Mouse (Mus musculus): Measurements from ENCODE around the gene Cbfb. TPM values are rescaled to one million over a fixed set of nuclear protein-coding genes. Genes with fewer than 3 reads are reported as not detected.
"Not testable (repeated sequence)": the region's sequence is repeated elsewhere in the genome, so short reads cannot be mapped to it uniquely, and the experiment has no call there.

Gene Cbfb
- total RNA-seq, 2 experiments from 2014 or later = 19.6 to 21.7 TPM

GRCm38 (mm10) chr8:105182201-105182600 is 11.7 kb downstream of the Cbfb start:
- DNase-seq = no peak

DNA sequence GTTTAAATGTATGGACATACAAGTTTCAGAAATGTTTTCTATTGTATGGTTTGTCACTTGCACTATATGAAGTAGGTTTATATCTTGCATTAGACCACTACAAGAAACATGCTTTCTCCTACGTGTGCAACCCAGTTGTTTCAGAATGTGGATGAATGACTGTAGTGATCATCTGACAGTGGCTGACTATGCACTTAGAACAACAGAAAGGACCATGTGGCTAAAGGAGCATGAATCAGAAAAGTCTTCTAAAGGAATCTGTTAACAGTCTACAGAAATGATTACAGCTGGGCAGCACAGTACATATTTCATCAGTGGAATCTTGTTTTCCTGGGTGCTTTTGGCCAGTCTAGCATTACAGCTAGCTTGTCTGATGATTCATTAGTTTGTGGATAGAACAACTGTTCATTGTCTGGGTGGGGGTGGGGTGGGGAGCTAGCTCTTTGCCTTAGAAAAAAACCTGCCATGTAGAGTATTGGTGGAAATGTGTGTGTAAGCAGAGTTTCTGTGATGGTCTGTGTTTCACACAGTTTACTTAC is 16.1 kb downstream of the Cbfb start:
- no peak for DNase-seq

DNA sequence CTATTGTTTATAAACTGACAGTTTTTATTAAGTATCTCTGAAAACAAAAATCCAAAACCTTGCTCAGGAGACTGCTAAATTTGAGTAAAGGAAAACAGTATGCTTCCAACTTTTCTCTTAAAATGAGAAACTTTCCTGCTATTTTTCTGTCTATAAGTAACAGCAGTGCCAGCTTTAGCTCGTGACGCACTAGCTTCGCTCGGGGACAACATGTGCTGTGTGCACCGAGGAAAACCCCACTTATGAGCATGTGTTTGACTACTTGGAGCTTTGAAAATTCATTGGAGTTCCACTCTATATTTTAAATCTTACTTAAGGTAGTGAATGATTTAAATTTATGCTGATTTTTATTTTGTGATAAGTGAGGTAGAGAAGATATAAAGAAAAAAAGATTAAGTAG is 21.7 kb downstream of the Cbfb start:
- no peak for DNase-seq

DNA sequence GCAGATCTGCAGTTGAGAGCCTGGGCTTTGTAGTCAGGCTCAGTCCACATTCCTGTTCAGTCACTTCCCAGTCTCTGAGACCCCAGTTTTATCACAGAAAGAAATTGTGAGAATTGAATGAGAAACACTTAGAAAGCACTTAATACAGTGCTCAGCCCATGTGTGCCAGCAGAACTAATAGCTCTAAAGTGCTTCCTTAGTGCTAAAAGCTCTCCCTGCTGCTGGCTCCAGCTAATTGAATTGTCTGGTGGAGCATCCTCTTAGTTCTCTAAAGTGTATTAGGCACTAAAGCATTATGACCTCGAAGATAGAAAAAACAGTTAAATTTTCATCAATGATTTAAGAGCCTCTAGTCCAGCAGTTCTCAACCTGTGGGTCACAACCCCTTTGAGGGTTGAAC is 35.3 kb downstream of the Cbfb start:
- DNase-seq = no peak

DNA sequence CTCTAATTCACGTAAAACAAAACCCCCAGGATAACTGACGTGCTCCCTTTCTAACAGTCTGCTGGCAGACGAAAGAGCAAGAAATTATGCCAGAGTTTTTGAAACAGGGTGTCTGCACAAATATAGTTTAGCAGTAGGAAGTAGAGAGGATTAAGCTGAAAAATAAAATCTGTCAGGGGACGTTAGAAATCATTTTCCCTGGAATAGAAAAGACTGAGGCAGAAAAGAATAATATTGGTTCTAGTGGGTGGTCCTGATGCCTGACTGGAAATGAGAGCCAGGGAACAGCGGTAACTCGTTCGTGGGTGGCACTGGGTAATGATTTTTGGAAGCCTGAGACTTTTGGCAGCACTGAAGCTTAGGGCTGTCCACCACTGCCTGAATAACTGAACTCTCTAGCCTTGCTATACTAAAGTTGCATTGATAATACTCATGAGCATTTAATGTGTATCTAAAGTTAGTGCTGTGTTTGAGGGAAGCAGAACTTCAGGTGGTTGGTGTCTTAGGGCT is 36.3 kb downstream of the Cbfb start:
- DNase-seq = no peak

- no peak for DNase-seq
Observed at GRCm38 (mm10) chr8:105207675-105208273, 37.3 kb downstream of the Cbfb start.

- no peak for DNase-seq
Observed at GRCm38 (mm10) chr8:105209153-105210110, 39.0 kb downstream of the Cbfb start.

- no peak for DNase-seq
Observed at GRCm38 (mm10) chr8:105214104-105214503, 43.6 kb downstream of the Cbfb start.

- peak; percentile 24 to 69 for DNase-seq
Observed at GRCm38 (mm10) chr8:105217926-105218522, 47.5 kb downstream of the Cbfb start.

DNA sequence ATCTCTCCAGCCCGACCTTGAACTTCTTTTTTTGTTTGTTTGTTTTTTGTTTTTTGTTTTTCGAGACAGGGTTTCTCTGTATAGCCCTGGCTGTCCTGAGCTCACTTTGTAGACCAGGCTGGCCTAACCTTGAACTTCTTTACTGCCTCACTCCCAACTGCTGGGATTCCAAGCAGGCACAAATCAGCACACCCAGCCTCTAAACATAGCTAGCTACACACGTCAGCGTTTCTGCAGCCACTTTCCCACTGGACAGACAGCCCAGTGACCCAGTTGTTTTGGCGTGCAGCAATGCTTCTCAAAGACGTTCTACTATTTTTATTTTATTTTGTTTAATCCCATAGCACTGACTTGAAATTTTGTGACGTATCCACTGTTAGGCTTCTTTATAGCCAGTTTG is 53.4 kb downstream of the Cbfb start:
- peak; percentile 21 to 30 for DNase-seq

GRCm38 (mm10) chr8:105224413-105225271 is 54.2 kb downstream of the Cbfb start, which contains the start of gene D230025D16Rik:
Gene D230025D16Rik (plus strand): TSS chr8:105225145.
- DNase-seq = peak; percentile 96 to 98

DNA sequence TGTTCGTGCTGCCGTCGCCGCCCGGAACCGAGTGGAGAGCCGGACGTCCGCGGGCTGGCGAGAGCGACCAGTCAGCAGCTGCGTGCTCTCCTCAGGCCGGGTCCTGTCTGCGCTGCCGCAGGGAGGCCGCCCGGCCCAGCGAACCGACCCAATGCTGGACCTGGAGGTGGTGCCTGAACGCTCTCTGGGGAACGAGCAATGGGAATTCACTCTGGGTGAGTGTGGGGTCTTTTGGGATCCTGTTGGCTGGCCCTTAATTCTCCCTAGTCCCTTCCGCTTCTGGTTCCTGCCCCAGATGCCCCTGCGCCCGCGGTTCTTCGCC is 54.8 kb downstream of the Cbfb start:
- no peak for DNase-seq

GRCm38 (mm10) chr8:105225917-105226316 is 55.4 kb downstream of the Cbfb start:
- no peak for DNase-seq

- no peak for DNase-seq
Observed at GRCm38 (mm10) chr8:105231503-105232320, 61.2 kb downstream of the Cbfb start.

- DNase-seq = not testable (repeated sequence)
Observed at GRCm38 (mm10) chr8:105232321-105232693, 61.8 kb downstream of the Cbfb start.

DNA sequence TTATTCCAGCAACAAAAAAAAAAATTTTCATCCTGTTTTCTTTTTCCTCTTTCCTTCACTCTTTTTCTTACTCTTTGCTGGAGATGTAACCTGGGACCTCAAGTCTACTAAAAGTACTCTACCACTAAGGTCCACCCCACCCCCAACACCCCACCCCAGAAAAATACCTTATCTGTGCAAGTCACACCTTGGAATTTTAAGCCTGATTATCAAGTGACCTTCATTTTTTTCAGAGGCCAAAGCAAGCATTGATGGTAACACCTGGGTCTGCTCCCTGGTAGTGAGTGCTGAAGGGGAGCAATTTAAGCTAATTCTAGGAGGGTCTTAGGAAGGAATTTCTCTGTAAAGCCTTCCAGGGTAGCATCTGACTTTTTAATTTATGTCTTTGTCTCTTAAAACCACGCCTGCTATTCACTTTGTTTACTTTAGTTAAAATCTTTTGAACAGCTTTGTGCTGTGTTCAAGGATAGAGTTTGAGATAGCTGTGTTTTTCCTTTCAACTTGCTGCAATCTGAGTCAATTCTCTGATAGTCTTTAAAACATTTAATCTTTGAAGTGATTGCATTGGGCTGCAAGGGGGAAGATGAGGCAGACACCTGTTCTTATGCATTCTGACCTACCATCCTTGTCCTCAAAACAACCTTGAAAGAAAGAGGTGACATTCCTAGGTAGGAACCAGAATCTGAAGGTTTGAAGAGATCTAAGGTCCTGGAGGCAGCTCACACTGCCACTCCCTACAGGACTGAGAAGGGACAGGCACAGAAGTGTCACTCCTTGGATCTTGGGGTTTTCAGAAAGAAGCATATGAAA is 62.9 kb downstream of the Cbfb start:
- no peak for DNase-seq

DNA sequence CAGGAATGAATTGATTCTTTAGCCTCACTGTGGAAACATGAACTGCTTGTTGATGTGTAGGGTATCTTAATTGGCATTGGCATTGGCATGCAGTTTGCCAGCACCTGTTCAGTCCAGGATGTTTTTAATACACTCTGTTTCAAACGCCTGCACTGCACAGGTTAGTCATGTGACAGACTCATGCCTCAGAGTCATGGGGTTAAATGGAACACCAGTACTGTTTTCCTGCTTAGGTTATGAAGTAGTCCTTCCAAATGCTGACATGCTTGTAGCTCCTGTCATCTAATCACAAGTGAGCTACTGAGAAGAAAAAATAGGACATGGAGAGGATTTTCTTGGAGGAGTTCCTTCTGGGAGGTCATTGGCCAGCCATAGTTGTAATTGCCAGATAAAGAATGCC is 64.7 kb downstream of the Cbfb start:
- no peak for DNase-seq

DNA sequence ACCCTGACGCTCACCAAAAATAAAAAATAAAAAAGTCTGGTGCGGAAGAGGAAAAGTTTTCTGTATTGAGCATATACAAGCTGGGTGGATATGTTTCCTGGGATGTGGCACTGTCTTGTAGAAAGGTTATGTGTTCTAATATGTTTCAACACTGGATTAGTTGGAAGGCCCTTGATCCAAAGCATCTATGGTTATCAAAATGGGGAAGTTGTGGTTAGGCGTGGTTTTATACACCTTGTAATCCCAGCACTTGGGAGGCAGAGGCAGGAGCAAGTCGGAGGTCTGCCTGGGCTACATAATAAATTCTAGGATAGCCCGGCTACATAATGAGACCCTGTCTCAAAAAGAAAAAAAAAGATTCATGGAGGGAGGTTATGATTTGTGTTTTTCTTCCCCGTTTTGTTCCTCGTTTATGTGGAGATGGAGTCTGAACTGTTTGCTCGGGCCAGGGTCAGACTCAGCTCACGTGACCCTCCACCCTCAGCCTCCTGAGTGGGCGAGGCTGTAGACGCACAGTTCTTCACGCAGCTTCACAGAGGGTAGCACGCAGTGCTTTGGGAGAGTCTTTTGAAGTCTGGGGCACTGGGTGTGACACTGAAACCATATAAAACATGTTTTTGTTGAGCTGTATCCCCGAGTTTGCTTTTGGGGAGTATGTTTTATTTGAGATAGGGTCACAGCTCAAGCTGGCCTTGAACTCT is 67.1 kb downstream of the Cbfb start:
- DNase-seq = no peak

- DNase-seq = no peak
Observed at GRCm38 (mm10) chr8:105241016-105241415, 70.5 kb downstream of the Cbfb start.

All from heart, adult 18-20 months (tissue).